Comparison of ENCODE assay signal across 32 mouse cellular contexts in the genomic region with DNA sequence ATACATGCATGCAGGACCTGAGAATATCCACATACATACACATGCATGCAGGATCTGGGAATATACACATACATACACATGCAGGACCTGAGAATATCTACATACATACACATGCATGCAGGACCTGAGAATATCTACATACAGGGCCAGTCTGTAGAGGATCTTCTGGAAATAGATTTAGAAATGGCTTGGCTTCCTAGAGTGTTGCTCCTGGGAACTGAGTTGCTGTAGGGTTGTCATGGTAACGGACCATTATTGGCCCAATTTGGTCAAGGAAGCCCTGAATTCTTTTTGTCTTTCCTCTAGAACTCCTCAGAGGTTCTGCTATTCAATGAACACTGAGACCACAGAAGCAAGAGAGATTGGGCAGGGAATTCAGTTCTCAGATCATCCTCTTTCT. TPM values are rescaled to one million over a fixed set of nuclear protein-coding genes. Genes with fewer than 3 reads are reported as not detected.
DNase-seq lines count a peak whose midpoint lies in the region; ATAC-seq lines count a peak whose summit lies in the region.
"Had no signal": no experiment of that assay in that cellular context is flagged by ENCODE, and none has a peak within 500 bp of the region (broad histone marks: within the 10 kb centered on the region; RNA-seq: fewer than 3 reads in every experiment).

No protein-coding gene starts in this region.

- no peaks in the 10 kb centered on the region for H3K27me3 ChIP-seq in hindbrain, embryonic 15.5 days
- H3K27me3 ChIP-seq in hindbrain, embryonic 11.5 days (ENCODE audit: control insufficient read depth, insufficient read depth, low read length), result no peaks in the 10 kb centered on the region
- H3K27me3 ChIP-seq: embryonic facial prominence, embryonic 12.5 days; intestine, embryonic 15.5 days; liver, embryonic 15.5 days; lung, embryonic 15.5 days; stomach, embryonic 15.5 days had no signal

- H3K4me2 ChIP-seq in hindbrain, embryonic 15.5 days, result no peak overlapping the region
- H3K4me2 ChIP-seq in hindbrain, embryonic 11.5 days (replicated peaks; ENCODE audit: low read depth, low read length), result no peak overlapping the region
- H3K4me2 ChIP-seq: embryonic facial prominence, embryonic 12.5 days; heart, embryonic 12.5 days; intestine, embryonic 15.5 days; liver, embryonic 15.5 days; lung, embryonic 15.5 days; stomach, embryonic 15.5 days had no signal

- peak overlapping the region; percentile 54; the same call in 1 of the 2 replicates for H3K27ac ChIP-seq in hindbrain, embryonic 15.5 days (replicated peaks)
- H3K27ac ChIP-seq in hindbrain, embryonic 11.5 days (ENCODE audit: low read depth, low read length), result no peak overlapping the region
- H3K27ac ChIP-seq: embryonic facial prominence, embryonic 12.5 days; hindbrain, embryonic 10.5 days; intestine, embryonic 15.5 days; limb, embryonic 10.5 days; liver, embryonic 15.5 days; lung, embryonic 15.5 days; stomach, embryonic 15.5 days had no signal

- H3K36me3 ChIP-seq in hindbrain, embryonic 15.5 days, result no peaks in the 10 kb centered on the region
- no peaks in the 10 kb centered on the region for H3K36me3 ChIP-seq in hindbrain, embryonic 11.5 days (ENCODE audit: control insufficient read depth, insufficient read depth, low read length)
- H3K36me3 ChIP-seq: embryonic facial prominence, embryonic 12.5 days; heart, embryonic 12.5 days; hindbrain, embryonic 10.5 days; intestine, embryonic 15.5 days; limb, embryonic 10.5 days; liver, embryonic 15.5 days; lung, embryonic 15.5 days; stomach, embryonic 15.5 days had no signal

- no peaks in the 10 kb centered on the region for H3K9me3 ChIP-seq in hindbrain, embryonic 15.5 days
- no peaks in the 10 kb centered on the region for H3K9me3 ChIP-seq in hindbrain, embryonic 11.5 days (ENCODE audit: control insufficient read depth, low read length)
- H3K9me3 ChIP-seq: embryonic facial prominence, embryonic 12.5 days; heart, embryonic 12.5 days; intestine, embryonic 15.5 days; limb, embryonic 10.5 days; liver, embryonic 15.5 days; lung, embryonic 15.5 days; stomach, embryonic 15.5 days had no signal

- peaks cover 36% of the 10 kb centered on the region for H3K4me1 ChIP-seq in hindbrain, embryonic 15.5 days (replicated peaks)
- H3K4me1 ChIP-seq in hindbrain, embryonic 11.5 days (replicated peaks; ENCODE audit: control insufficient read depth, insufficient read depth, low read length), result no peaks in the 10 kb centered on the region; the same call in 1 of the 2 replicates
- H3K4me1 ChIP-seq: intestine, embryonic 15.5 days; liver, embryonic 15.5 days; lung, embryonic 15.5 days; stomach, embryonic 15.5 days had no signal

- DNase-seq in hindbrain, embryonic 11.5 days (ENCODE audit: low spot score), result no peak
- peak; percentile 51 for DNase-seq in left cerebral cortex, adult 11 months (ENCODE audit: low spot score)
- DNase-seq in left cerebral cortex, adult 18-20 months (ENCODE audit: low spot score in 2 of 2), result no peak
- DNase-seq in right cerebral cortex, postnatal 10 days (ENCODE audit: low spot score in 2 of 2), result peak; percentile 41 to 79
- DNase-seq in right cerebral cortex, postnatal 14 days, result no peak
- no peak for DNase-seq in adrenal gland, postnatal 25 days
- DNase-seq: cerebellum, adult 11-12 months; cerebellum, postnatal 14 days; heart, adult 18-20 months; heart, postnatal 10 days; kidney, adult 8-10 months; kidney, postnatal 14 days; liver; lung, postnatal 4 days; thymus, adult 18-20 months; thymus, postnatal 36 days had no signal

- 79% methylated on average over 1 of the region's 1 CpGs for WGBS in hindbrain, embryonic 15.5 days
- 88% methylated on average over 1 of the region's 1 CpGs for WGBS in hindbrain, embryonic 11.5 days

- no peak overlapping the region for H3K4me3 ChIP-seq in hindbrain, embryonic 15.5 days
- no peak overlapping the region for H3K4me3 ChIP-seq in hindbrain, embryonic 11.5 days (ENCODE audit: low read depth, low read length)
- H3K4me3 ChIP-seq: embryonic facial prominence, embryonic 12.5 days; heart, embryonic 12.5 days; hindbrain, embryonic 10.5 days; intestine, embryonic 15.5 days; limb, embryonic 10.5 days; liver, embryonic 15.5 days; lung, embryonic 15.5 days; stomach, embryonic 15.5 days had no signal

- no peak overlapping the region for H3K9ac ChIP-seq in hindbrain, embryonic 15.5 days
- no peak overlapping the region for H3K9ac ChIP-seq in hindbrain, embryonic 11.5 days (ENCODE audit: low read depth, low read length)
- H3K9ac ChIP-seq: embryonic facial prominence, embryonic 12.5 days; heart, embryonic 12.5 days; intestine, embryonic 15.5 days; liver, embryonic 15.5 days; lung, embryonic 15.5 days; stomach, embryonic 15.5 days had no signal

- no peak for ATAC-seq in hindbrain, embryonic 15.5 days (ENCODE audit: low FRiP score, low read depth)
- no peak for ATAC-seq in hindbrain, embryonic 11.5 days (ENCODE audit: low FRiP score)
- ATAC-seq in granulocyte monocyte progenitor cell, adult 5-6 weeks (replicated peaks; ENCODE audit: poor library complexity, severe bottlenecking), result no peak
- ATAC-seq: CD4-positive, CD25-positive, alpha-beta regulatory T cell, adult 4 months; intestine, embryonic 15.5 days had no signal

RNA-seq across cellular contexts. Expression of a gene that starts 29.0 kb away (rescaled TPM):
- 2.4 and 3.2 TPM in 2 replicates for polyA plus RNA-seq in hindbrain, embryonic 15.5 days (2015; fragmentation: Nextera tagmentation; extraction: Ambion mirVana)
- not detected in 2 replicates for polyA plus RNA-seq in hindbrain, embryonic 11.5 days (2014; fragmentation: Nextera tagmentation; extraction: Ambion mirVana)
- 10 to 100 TPM; 12.6 to 13.5 TPM for total RNA-seq in left cerebral cortex, adult 18-20 months (2021)
- not detected in 2 replicates for total RNA-seq in adrenal gland, postnatal 25 days (2021)
- total RNA-seq in granulocyte monocyte progenitor cell, adult 5-6 weeks (2014; fragmentation: Nextera tagmentation), result not detected in 2 replicates
- not detected in 2 replicates for total RNA-seq in granulocyte monocyte progenitor cell, adult 5-6 weeks (2017)
- total RNA-seq: adrenal gland, adult 18-20 months; gastrocnemius, adult 8-10 months; heart, adult 18-20 months; megakaryocyte-erythroid progenitor cell, adult 5-6 weeks had no signal
- polyA plus RNA-seq: CD4-positive, CD25-positive, alpha-beta regulatory T cell, adult 4 months; forebrain, embryonic 11.5 days; hindbrain, embryonic 10.5 days; limb, embryonic 10.5 days; liver, embryonic 15.5 days; neural tube, embryonic 11.5 days had no signal

Comparison
In these comparisons a context has a peak if more than half of its experiments do, and no peak if none do; other contexts are left out.
1. DNase-seq: peak in left cerebral cortex, adult 11 months (single experiment) and right cerebral cortex, postnatal 10 days (2 of 2); none in hindbrain, embryonic 11.5 days (single experiment), left cerebral cortex, adult 18-20 months (0 of 2), right cerebral cortex, postnatal 14 days (single experiment) and adrenal gland, postnatal 25 days (single experiment).
2. RNA of a gene that starts 29.0 kb away (total RNA-seq): 12.6 to 13.5 TPM in left cerebral cortex, adult 18-20 months; not detected in adrenal gland, postnatal 25 days and not detected in granulocyte monocyte progenitor cell, adult 5-6 weeks; every median in the first group is over 10 times any median in the second.